Mouse (Mus musculus) liver, embryonic 12.5 days (tissue): ENCODE measurements around the gene 6030458C11Rik. TPM values are rescaled to one million over a fixed set of nuclear protein-coding genes. Genes with fewer than 3 reads are reported as not detected.
"Not testable (repeated sequence)": the region's sequence is repeated elsewhere in the genome, so short reads cannot be mapped to it uniquely, and the experiment has no call there.

ENCODE experiments used
- ATAC-seq: fragments of 200-750 bp; cut with Nextera tagmentation; 2 replicates; pipeline ENCODE4 v1.8.0; 2017; ENCODE audit warnings: moderate number of reproducible peaks, mild to moderate bottlenecking, moderate library complexity
- H3K27ac ChIP-seq: fragments of 300-500 bp; sonication (generic); 2 replicates; pipeline ENCODE4 v1.5.1; 2016; ENCODE audit warnings: mild to moderate bottlenecking
- H3K27me3 ChIP-seq: fragments of 300-500 bp; sonication (generic); replicated peaks from 2 replicates; pipeline ENCODE4 v1.6.1; 2016; ENCODE audit warnings: mild to moderate bottlenecking, moderate library complexity
- H3K36me3 ChIP-seq: fragments of 300-500 bp; sonication (generic); 2 replicates; pipeline ENCODE4 v1.6.1; 2016; ENCODE audit warnings: mild to moderate bottlenecking, moderate library complexity
- H3K4me1 ChIP-seq: fragments of 300-500 bp; sonication (generic); 2 replicates; pipeline ENCODE4 v1.6.1; 2016
- H3K4me2 ChIP-seq: fragments of 300-500 bp; sonication (generic); 2 replicates; pipeline ENCODE4 v1.6.1; 2016; ENCODE audit warnings: mild to moderate bottlenecking, moderate library complexity
- H3K4me3 ChIP-seq: fragments of 300-500 bp; sonication (generic); 2 replicates; pipeline ENCODE4 v1.5.1; 2016; ENCODE audit warnings: mild to moderate bottlenecking, moderate library complexity
- H3K9ac ChIP-seq: fragments of 300-500 bp; sonication (generic); 2 replicates; pipeline ENCODE4 v1.6.1; 2016; ENCODE audit warnings: mild to moderate bottlenecking, moderate library complexity
- H3K9me3 ChIP-seq: fragments of 300-500 bp; sonication (generic); replicated peaks from 2 replicates; pipeline ENCODE4 v1.6.1; 2016; ENCODE audit warnings: mild to moderate bottlenecking, moderate library complexity
- WGBS: fragments of 180-500 bp; shearing (Covaris S2); methylation state at CpG from one replicate; pipeline ENCODE4 v1.1.7; 2016; ENCODE audit not compliant: insufficient replicate concordance; 5-methylcytosine and 5-hydroxymethylcytosine counted together
- polyA plus RNA-seq: library from polyadenylated mRNA; unstranded; fragments of >200 nt; fragmentation: Nextera tagmentation; extraction: Ambion mirVana; gene quantifications from 2 replicates; pipeline ENCODE4 v1.2.1, GENCODE M21; 2016

The 6030458C11Rik gene
- polyA plus RNA-seq, 1 experiment from 2014 or later = 52.0 TPM

DNA sequence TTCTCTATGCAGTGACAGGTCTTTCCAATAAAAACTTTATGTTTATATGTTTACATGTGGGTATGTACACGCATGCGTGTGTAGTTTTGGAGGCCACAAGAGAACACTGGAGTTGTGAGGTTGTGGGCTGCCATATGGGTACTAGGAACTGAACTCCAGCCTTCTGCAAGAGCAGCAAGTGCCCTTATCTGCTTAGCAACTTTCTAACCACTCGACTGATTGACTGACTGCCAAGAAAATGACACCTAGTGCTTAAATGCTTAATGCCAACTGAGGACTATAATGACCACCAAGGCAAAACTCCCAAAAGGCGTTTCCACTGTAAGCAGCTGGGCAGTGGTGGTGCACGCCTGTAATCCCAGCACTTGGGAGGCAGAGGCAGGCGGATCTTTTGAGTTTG lies 15.1 kb downstream of the 6030458C11Rik start:
- H3K9me3 ChIP-seq = no peaks in the 10 kb centered on the region
- 83% methylated on average over 6 of the region's 6 CpGs for WGBS
- peaks cover 17% of the 10 kb centered on the region for H3K4me1 ChIP-seq
- H3K27me3 ChIP-seq = no peaks in the 10 kb centered on the region
- no peak for ATAC-seq
- H3K4me2 ChIP-seq = no peak overlapping the region
- H3K27ac ChIP-seq = no peak overlapping the region
- H3K36me3 ChIP-seq = peaks cover 87% of the 10 kb centered on the region
- no peak overlapping the region for H3K9ac ChIP-seq
- no peak overlapping the region for H3K4me3 ChIP-seq

DNA sequence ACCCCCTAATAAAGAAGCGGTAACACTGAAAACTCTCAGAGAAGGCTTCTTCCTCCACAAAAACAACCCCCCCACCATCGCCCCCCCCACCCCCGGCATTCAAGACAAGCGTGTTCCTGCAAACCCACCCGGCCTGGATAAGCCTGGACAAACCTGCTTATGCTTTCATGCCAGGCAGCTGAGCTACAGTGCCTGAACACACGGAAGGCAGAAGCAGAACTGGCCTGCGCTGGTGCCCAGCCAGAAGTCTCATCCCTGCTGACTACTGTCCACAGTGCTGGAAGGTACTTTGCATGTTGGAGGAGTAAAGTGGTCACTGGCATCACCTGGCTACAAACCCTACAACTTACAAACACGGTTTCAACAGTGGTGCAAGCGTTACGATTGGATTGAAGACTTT lies 17.4 kb downstream of the 6030458C11Rik start:
- H3K27me3 ChIP-seq = no peaks in the 10 kb centered on the region
- no peak overlapping the region for H3K4me3 ChIP-seq
- H3K9me3 ChIP-seq = no peaks in the 10 kb centered on the region
- H3K27ac ChIP-seq = no peak overlapping the region
- no peak overlapping the region for H3K4me2 ChIP-seq
- WGBS = 91% methylated on average over 10 of the region's 10 CpGs
- H3K9ac ChIP-seq = no peak overlapping the region
- peaks cover 17% of the 10 kb centered on the region for H3K4me1 ChIP-seq
- peaks cover 65% of the 10 kb centered on the region for H3K36me3 ChIP-seq
- no peak for ATAC-seq

DNA sequence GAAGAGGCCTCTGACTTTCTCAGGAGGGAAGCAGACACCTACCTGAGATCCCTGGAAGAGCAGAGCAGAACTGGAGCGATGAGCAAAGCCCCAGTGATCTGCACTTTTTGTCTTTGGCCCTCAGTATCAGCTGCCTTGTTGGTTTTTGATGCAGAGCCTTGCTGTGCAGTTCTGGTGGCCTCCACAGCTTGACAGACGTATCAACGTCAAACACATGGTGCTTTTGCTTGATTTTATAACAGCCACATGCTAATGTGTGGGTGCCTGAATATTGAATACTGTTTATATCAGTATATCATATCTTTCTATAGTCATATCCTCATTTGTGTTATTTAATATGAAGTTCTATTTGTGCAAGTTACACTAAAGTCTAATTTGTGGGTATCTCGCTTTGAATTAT lies 19.4 kb downstream of the 6030458C11Rik start:
- ATAC-seq = no peak
- Histone ChIP-seq H3K4me3 (no peak overlapping the region), H3K27ac (no peak overlapping the region), H3K4me1 (peaks cover 17% of the 10 kb centered on the region), H3K9ac (no peak overlapping the region), H3K4me2 (no peak overlapping the region), H3K27me3 (no peaks in the 10 kb centered on the region), H3K36me3 (peaks cover 44% of the 10 kb centered on the region), H3K9me3 (no peaks in the 10 kb centered on the region)
- WGBS = 68% methylated on average over 4 of the region's 4 CpGs

DNA sequence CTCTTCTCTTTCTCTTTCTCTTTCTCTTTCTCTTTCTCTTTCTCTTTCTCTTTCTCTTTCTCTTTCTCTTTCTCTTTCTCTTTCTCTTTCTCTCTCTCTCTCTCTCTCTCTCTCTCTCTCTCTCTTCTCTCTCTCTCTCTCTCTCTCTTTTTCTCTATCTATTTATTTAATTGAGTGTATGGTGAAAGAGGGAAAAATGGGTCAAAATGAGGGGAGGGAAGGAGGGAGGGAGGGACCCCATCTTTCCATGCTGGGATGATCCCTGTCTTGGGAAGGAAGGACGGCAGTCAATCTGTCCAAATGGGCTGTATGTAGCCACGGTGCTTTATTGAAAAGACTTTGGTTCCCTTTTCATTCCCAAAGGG lies 23.3 kb downstream of the 6030458C11Rik start:
- not testable (repeated sequence) for H3K9me3 ChIP-seq, H3K9ac ChIP-seq, ATAC-seq, H3K27ac ChIP-seq, H3K27me3 ChIP-seq, H3K36me3 ChIP-seq
- Histone ChIP-seq H3K4me2 (peak overlapping the region; percentile 24; the same call in 1 of the 2 replicates), H3K4me3 (peak overlapping the region; percentile 10; the same call in 1 of the 2 replicates), H3K4me1 (peaks cover 14% of the 10 kb centered on the region)
- WGBS = 61% methylated on average over 2 of the region's 2 CpGs

DNA sequence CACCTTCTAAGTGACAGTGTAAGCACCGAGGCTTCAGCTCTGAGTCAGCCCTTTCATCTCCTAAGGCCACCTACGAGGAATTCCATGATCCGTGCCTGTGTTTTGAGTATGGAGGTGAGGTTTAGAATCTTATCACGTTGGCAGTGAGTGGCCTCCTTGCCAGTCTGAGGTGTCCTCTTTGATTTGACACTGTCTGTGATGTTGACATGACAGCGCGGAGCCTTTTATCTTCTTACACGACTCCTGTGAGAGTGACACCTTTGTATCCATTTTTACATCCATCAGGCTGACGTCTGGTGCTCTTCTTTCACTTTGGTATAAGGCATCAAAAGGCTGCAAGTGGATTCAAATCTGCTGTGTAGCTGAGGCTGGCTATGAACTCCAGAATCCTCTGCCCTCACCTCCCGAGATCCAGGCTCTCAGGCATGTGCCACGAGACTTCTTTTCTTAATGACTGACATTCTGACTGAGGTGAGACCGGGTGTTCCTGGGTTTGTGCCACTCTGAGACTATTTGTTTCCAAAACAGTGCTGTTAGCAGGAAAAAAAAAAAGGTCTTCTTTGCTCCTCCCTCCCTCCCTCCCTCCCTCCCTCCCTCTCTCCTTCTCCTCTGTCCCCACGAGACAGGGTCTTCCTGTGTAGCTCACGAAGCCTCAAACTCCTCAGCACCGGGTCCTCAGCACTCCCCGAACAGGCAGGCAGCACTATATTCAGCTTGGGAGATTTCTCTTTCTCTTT lies 23.9 kb downstream of the 6030458C11Rik start:
- peaks cover 8% of the 10 kb centered on the region for H3K4me1 ChIP-seq
- H3K36me3 ChIP-seq = peaks cover under 1% of the 10 kb centered on the region; the same call in 1 of the 2 replicates
- no peak for ATAC-seq
- no peak overlapping the region for H3K27ac ChIP-seq
- peak overlapping the region; percentile 24; the same call in 1 of the 2 replicates for H3K4me2 ChIP-seq
- 40% methylated on average over 15 of the region's 15 CpGs for WGBS
- H3K9ac ChIP-seq = no peak overlapping the region
- H3K9me3 ChIP-seq = no peaks in the 10 kb centered on the region
- H3K27me3 ChIP-seq = no peaks in the 10 kb centered on the region
- peak overlapping the region; percentile 10; the same call in 1 of the 2 replicates for H3K4me3 ChIP-seq

DNA sequence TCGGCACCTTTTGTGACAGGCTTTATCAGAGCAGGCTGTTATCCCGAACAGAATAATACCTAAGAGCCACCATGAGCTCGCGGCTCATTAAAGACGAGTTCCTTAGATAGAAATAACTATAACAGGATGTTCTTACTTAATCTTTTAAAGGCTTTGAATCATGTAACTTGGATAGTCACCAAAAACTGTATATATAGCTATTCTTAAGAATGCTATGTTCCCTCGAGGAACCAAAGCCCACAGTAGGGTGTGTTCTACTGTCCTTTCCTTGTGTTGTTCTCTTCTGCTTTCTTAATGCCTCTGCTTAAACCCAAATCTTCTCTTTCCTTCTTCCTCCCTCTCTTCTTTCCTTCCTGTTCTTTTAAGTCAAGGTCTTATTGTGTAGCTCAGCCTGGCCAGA lies 26.4 kb downstream of the 6030458C11Rik start:
- Histone ChIP-seq H3K27ac (no peak overlapping the region), H3K4me2 (no peak overlapping the region), H3K4me3 (no peak overlapping the region), H3K4me1 (no peaks in the 10 kb centered on the region), H3K9ac (no peak overlapping the region), H3K9me3 (no peaks in the 10 kb centered on the region), H3K36me3 (no peaks in the 10 kb centered on the region), H3K27me3 (no peaks in the 10 kb centered on the region)
- WGBS = 62% methylated on average over 6 of the region's 6 CpGs
- no peak for ATAC-seq

DNA sequence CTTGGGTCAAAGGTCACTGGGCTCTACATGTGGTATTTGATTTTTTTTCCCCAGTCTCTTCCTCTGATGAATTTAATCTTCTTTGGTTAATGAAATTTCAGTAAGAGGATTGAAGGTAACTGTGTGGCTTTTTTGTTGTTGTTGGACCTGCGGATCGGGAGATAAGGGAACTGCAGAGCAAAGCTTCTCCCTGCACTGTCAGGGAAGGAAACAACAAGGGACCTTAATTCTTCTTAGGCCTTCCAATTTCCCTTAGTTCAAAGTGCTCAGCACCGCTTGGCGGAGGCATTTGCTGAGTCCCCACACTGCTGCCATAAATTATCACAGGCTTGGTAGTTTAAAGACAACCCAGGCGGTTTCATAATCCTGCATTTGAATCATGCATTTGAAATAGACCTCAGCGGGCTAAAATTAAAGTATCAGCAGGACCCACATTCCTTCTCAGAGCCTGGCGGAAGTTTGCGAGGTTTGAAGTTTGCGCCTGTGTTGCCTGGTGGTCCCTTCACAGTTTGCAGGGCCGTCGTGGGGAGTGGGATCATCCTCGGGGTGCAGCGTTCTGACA lies 28.5 kb downstream of the 6030458C11Rik start:
- no peak overlapping the region for H3K4me2 ChIP-seq
- no peaks in the 10 kb centered on the region for H3K36me3 ChIP-seq
- H3K9me3 ChIP-seq = no peaks in the 10 kb centered on the region
- H3K9ac ChIP-seq = no peak overlapping the region
- H3K27me3 ChIP-seq = no peaks in the 10 kb centered on the region
- ATAC-seq = no peak
- no peak overlapping the region for H3K27ac ChIP-seq
- no peaks in the 10 kb centered on the region for H3K4me1 ChIP-seq
- H3K4me3 ChIP-seq = no peak overlapping the region
- WGBS = 53% methylated on average over 13 of the region's 13 CpGs

DNA sequence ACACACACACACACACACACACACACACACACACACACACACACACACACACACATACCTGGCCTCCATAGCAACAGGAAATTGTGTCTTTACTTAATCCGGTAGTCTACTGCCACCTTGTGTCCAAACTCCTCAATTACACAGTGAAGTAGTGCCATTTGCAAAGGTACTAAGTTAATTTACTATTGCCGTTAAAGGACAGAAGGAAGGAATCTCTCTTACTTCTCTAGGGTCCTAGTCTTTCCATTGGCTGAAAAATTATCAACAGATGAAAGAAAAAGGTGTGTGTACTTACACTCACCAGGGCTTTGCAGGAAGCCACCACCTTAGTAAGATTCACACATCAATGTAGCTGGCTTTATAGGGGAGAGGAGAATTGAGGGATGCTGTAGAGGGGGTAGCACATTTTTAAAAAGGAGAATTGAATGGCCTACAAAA lies 29.0 kb downstream of the 6030458C11Rik start:
- H3K4me1 ChIP-seq = no peaks in the 10 kb centered on the region
- no peaks in the 10 kb centered on the region for H3K27me3 ChIP-seq
- no peaks in the 10 kb centered on the region for H3K36me3 ChIP-seq
- WGBS = 0% methylated on average over 2 of the region's 2 CpGs
- H3K9ac ChIP-seq = no peak overlapping the region
- no peak overlapping the region for H3K27ac ChIP-seq
- ATAC-seq = no peak
- H3K4me3 ChIP-seq = no peak overlapping the region
- no peaks in the 10 kb centered on the region for H3K9me3 ChIP-seq
- no peak overlapping the region for H3K4me2 ChIP-seq

DNA sequence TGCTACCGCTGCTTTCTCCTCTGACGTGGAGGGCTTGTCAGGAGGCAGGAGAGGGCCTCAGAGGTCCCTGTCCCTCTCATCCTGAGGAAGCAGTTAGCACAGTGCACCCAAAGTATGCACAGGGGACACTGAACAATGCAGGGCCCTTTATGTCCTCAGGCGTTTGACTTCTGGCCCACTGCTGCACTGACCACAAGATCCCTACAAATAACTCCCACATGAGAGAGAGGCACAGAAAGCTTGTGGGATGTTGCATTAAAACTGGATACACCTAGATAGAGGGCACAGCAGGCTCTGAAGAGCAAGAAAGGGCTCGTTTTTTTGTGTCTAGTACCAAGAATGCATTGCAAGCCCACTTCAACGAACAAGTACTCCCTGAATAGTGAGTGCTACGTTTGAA lies 30.1 kb downstream of the 6030458C11Rik start:
- no peak for ATAC-seq
- no peak overlapping the region for H3K9ac ChIP-seq
- H3K36me3 ChIP-seq = no peaks in the 10 kb centered on the region
- no peak overlapping the region for H3K27ac ChIP-seq
- no peak overlapping the region for H3K4me3 ChIP-seq
- 67% methylated on average over 6 of the region's 6 CpGs for WGBS
- no peak overlapping the region for H3K4me2 ChIP-seq
- no peaks in the 10 kb centered on the region for H3K27me3 ChIP-seq
- H3K9me3 ChIP-seq = no peaks in the 10 kb centered on the region
- H3K4me1 ChIP-seq = no peaks in the 10 kb centered on the region

DNA sequence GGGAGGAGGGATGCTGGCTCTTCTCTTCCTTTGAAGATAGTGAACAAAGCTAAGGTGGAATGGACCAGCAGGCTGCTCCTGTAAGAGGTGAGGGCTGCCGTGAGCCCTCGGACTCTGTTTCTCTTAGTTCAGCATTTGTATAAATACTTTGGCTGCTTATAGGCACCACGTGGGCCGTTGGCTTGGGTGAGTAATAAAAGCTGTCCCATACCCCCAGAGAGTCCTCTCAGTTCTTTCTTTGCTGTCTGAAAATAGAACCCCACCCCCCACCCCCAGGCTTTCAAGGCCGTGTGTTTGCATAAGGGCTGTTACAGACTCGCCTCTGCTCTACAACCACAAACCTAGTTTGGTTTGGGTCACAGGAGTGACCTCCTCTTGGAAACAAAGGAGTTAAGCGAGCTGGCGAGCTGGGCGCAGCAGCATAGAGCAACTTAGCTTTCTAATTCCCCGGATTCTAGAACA lies 35.0 kb downstream of the 6030458C11Rik start:
- Histone ChIP-seq H3K9ac (no peak overlapping the region), H3K36me3 (no peaks in the 10 kb centered on the region), H3K4me3 (no peak overlapping the region), H3K9me3 (no peaks in the 10 kb centered on the region), H3K4me2 (peak overlapping the region; percentile 16; the same call in 1 of the 2 replicates), H3K27me3 (no peaks in the 10 kb centered on the region), H3K4me1 (no peaks in the 10 kb centered on the region), H3K27ac (no peak overlapping the region)
- 0 out of 2 replicates have a peak, but pooled peaks have one; percentile 42 for ATAC-seq
- WGBS = 49% methylated on average over 10 of the region's 10 CpGs

DNA sequence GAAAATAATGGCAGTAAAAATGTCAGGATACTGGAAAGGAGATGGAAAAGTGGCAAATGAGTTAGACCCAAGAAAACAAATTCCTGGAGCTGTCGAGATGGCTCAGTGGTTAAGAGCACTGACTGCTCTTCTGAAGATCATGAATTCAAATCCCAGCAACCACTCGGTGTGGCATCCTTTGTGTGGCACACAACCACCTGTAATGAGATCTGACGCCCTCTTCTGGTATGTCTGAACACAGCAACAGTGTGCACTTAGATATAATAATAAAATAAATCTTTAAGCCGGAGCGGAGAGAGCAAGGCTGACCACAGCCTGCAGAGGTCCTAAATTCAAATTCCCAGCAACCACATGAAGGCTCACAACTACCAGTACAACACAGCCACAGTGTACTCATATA lies 35.9 kb downstream of the 6030458C11Rik start:
- Histone ChIP-seq H3K36me3 (no peaks in the 10 kb centered on the region), H3K4me3 (no peak overlapping the region), H3K4me1 (no peaks in the 10 kb centered on the region), H3K9me3 (no peaks in the 10 kb centered on the region), H3K27ac (no peak overlapping the region), H3K4me2 (no peak overlapping the region), H3K27me3 (no peaks in the 10 kb centered on the region), H3K9ac (no peak overlapping the region)
- 65% methylated on average over 5 of the region's 5 CpGs for WGBS
- no peak for ATAC-seq

DNA sequence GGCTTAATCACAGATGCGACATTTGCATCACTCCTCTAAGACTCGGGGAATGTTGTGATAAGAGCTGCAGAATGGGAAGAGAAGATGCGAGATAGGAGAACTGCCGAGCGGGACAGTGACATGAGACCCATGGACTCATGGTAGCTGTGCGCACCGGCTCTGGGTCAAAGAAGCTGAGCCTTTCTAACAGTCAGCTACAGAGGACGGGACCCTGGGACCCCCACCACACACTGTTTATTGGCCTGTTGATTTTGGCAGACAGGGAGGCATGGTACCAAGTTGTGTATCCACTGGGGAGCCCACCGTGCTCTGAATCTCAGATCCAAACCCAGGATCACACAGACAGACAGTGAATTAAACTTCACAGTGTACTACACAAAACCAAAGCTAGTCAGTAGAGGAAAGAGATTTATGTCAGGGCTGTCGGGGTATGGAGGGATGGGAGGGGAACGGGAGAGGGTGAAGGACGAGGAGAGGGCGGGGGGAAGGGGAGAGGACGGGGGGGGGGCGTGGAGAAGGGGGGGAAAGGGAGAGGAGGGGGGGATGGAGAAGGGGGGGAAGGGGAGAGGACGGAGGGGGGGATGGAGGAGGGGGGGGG lies 42.6 kb downstream of the 6030458C11Rik start:
- ATAC-seq = no peak
- 59% methylated on average over 12 of the region's 16 CpGs for WGBS
- Histone ChIP-seq H3K4me2 (no peak overlapping the region), H3K9me3 (no peaks in the 10 kb centered on the region), H3K27me3 (no peaks in the 10 kb centered on the region; the same call in 1 of the 2 replicates), H3K9ac (no peak overlapping the region), H3K27ac (no peak overlapping the region), H3K4me1 (no peaks in the 10 kb centered on the region), H3K4me3 (no peak overlapping the region), H3K36me3 (no peaks in the 10 kb centered on the region)
